Mouse (Mus musculus): ENCODE results near the gene Csmd2. TPM values are rescaled to one million over a fixed set of nuclear protein-coding genes. Genes with fewer than 3 reads are reported as not detected.

Csmd2 gene
- 0.21 TPM for polyA plus RNA-seq (2017; shearing (Covaris generic))

DNA sequence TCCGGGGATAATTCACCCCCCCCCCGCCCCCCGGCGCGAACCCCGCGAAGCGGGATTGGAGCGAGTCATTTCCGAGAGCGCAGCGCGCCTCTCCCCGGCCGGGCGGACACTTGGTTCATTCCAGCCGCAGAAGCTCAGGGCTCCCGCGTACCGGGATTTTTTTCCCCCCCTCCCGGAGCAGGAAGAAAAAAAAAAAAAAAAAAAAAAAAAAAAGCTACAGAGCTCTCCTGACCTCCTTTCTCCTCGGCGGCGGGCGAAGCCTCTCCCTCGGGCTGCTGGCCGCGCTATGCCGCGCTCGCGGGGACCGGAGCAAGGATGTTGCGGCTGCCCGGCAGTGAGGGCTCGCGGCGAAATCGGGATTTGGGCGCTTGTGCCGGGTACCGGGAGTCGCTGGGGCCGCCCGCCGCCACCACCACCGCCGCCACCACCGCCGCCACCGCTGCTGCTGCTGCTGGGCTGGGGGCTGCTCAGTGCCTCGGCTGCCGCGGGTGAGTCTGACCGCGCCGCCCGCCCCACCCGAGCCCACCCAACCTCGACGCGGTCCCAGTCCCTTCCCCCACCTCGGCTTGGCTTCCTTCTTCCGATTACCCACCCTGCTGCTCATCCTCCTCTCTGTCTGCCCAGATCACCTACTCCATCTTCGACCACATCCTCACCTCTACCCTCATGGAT lies at the start of gene Csmd2:
Gene Csmd2, plus strand, starts transcription at position 74 of the 672 bp plus-strand sequence.

DNA sequence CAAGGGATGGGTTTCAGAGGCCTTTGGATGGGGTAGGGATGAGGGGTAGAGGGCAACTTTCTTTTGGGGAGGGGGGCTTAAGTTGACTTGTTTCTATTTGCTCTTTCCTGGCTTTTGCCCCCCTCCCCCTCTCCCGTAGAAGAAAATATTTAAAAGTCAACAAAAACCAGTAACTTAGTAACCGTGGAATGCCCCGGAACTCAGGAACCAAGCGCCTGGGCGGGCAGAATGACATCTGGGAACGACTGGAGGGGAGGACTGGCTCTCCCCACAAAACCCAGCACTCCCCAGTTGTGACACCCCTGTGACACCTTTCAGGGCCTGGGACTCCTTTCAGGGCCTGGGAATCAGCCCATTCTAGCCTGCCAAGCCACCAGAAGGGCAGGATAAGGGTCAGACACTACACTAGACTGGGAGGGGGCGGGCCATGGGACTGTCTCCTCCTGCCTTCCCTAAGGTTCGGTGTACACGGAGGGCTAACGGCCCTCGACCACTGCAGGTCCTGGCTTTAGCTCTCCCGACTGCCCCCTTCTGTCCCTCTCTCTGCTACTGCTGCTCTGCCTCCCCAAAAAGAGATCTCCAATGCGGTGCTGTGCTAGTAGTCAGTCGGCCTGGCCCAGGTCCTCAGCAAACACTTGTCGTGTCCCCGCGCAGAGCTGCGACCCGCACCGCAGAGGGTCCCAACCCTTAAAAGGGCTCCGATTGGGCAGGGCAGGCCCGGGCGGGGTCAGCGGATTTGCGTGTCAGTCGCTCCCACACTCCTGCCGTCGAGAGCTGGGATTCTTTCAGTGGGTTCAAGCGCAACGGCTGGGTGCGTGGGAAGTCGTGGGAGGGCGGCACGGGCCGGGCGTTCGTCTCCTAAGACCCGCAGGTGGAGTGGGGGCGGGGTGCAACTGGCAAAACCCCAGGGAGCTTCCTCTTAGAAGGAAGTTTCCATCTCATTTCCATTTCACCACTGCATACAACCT lies 16.5 kb upstream of the Csmd2 start, which contains the start of gene CK137956:
Gene CK137956, minus strand, starts transcription at position 51 of the 968 bp plus-strand sequence.

DNA sequence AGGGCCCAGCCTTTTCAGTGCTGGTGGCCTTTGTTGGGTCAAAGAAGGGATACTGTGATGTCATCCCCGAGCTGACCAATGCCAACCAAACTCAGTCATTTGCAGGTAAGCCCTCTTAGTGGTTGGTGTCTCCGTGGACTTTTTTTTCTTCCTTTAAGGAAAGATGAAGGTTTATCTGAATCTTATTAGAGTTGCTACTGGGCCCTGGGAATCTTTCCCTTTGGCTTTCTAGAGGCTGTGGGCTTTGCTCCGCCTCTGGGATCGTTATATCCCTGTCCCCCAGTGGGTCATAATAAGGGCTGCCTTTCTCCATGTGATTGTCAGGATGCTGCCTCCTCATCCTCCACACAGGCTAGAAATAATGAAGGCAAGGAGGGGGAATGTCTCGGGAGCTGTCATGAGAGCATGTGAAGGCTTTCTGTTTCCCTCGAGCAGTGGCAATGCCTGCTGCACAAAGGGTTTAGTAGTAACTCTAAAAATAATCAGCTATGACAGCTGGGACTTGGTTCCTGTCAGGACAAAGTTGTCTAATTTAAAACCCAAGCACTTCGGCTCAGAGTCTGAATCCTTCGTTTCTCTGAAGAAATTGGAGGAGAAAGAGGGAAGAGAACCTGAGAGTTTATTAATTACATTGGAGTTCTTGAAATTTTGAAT lies 273.4 kb downstream of the Csmd2 start, which contains the start of gene Hmgb4:
Gene Hmgb4, minus strand, starts transcription at position 51 of the 654 bp plus-strand sequence.

DNA sequence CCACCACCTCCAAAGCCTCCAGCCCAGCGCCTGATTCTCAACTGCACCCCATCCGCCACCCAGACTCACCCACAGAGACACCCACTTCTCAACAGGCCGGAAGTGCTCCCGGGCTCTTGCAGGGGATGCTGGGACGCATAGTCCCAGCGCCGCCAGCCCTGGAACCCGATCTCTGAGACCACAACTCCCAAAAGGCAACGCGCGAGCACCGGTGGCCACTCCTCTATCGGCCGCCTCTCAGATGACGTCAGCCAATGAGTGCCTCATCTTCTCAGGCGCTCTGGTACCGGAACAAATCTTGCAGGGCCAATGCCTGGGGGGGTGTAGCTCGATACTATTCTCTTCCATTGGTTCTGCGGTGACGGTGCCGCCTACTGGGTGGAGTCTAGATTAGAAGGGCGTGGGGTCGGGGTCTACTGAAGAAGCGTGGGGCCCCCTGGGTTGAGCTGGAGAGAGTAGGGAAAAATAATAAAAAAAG lies 622.3 kb downstream of the Csmd2 start, which contains the start of gene Zscan20:
Gene Zscan20, minus strand, starts transcription at position 174 of the 478 bp plus-strand sequence.

Other genes starting within 250 kb of the Csmd2 start
- not detected for gene CK137956, start 16.9 kb upstream of the Csmd2 start, polyA plus RNA-seq (2017; shearing (Covaris generic))